Mouse (Mus musculus): ENCODE measurements around the gene Gm1604a. TPM values are rescaled to one million over a fixed set of nuclear protein-coding genes. Genes with fewer than 3 reads are reported as not detected.

Gm1604a gene
- total RNA-seq, 2 experiments from 2014 or later, result 0.44 to 0.91 TPM

Other genes with a start within 250 kb of the Gm1604a start
- 45.8 and 49.8 TPM in 2 replicates for gene Ezr, start 242.8 kb upstream of the Gm1604a start, total RNA-seq (2015)
- gene Ezr, start 242.8 kb upstream of the Gm1604a start, total RNA-seq (2017), result 130 and 175 TPM in 2 replicates
- gene Rsph3b, start 76.9 kb upstream of the Gm1604a start, total RNA-seq (2015), result 20.1 and 21.4 TPM in 2 replicates
- gene Rsph3b, start 76.9 kb upstream of the Gm1604a start, total RNA-seq (2017), result 28.4 and 46.1 TPM in 2 replicates
- gene Tagap1, start 64.4 kb upstream of the Gm1604a start, total RNA-seq (2015), result 31.4 and 37.1 TPM in 2 replicates
- 31.0 and 31.2 TPM in 2 replicates for gene Tagap1, start 64.4 kb upstream of the Gm1604a start, total RNA-seq (2017)
- 537 and 608 TPM in 2 replicates for gene Rnaset2b, start 54.9 kb upstream of the Gm1604a start, total RNA-seq (2015)
- 516 and 643 TPM in 2 replicates for gene Rnaset2b, start 54.9 kb upstream of the Gm1604a start, total RNA-seq (2017)
- not detected in 2 replicates for gene Gm49721, start 46.7 kb upstream of the Gm1604a start, total RNA-seq (2015)
- not detected in 2 replicates for gene Gm49721, start 46.7 kb upstream of the Gm1604a start, total RNA-seq (2017)
- gene Rps6ka2, start 144.5 kb downstream of the Gm1604a start, total RNA-seq (2015), result 5.6 and 6.7 TPM in 2 replicates
- 5.5 and 6.5 TPM in 2 replicates for gene Rps6ka2, start 144.5 kb downstream of the Gm1604a start, total RNA-seq (2017)

Measured in megakaryocyte, adult 5-6 weeks (primary cell).